Mouse (Mus musculus): Measurements from ENCODE around the gene Theg. TPM values are rescaled to one million over a fixed set of nuclear protein-coding genes. Genes with fewer than 3 reads are reported as not detected.

Theg gene
- total and polyA plus RNA-seq, 3 experiments, result not detected

GRCm38 (mm10) chr10:79545891-79546290, 41.2 kb downstream of the Theg start:
- H3K79me2 ChIP-seq (ENCODE audit: control insufficient read depth, insufficient read depth, low read length, poor library complexity), result no peaks in the 10 kb centered on the region; the same call in 1 of the 2 replicates
- no peak for TF ChIP-seq CHD2 (IDR thresholded peaks at IDR 0.05; ENCODE audit: low read length)
- TF ChIP-seq MAFK (IDR thresholded peaks at IDR 0.05; ENCODE audit: borderline replicate concordance, low read depth, low read length), result no peak
- TF ChIP-seq TCF12 (IDR thresholded peaks at IDR 0.05; ENCODE audit: low read depth, low read length), result no peak
- no peak for TF ChIP-seq ETS1 (IDR thresholded peaks at IDR 0.05; ENCODE audit: low read depth, low read length)
- no peak for TF ChIP-seq MXI1 (IDR thresholded peaks at IDR 0.05; ENCODE audit: low read depth, low read length)
- TF ChIP-seq POLR2AphosphoS2 (IDR thresholded peaks at IDR 0.05; ENCODE audit: low read length), result no peak
- no peak for TF ChIP-seq MAZ (IDR thresholded peaks at IDR 0.05; ENCODE audit: low read depth, low read length)
- TF ChIP-seq RCOR1 (IDR thresholded peaks at IDR 0.05; ENCODE audit: low read depth, low read length), result no peak
- TF ChIP-seq NELFE (IDR thresholded peaks at IDR 0.05; ENCODE audit: low read depth, low read length), result no peak
- TF ChIP-seq RAD21 (IDR thresholded peaks at IDR 0.05; ENCODE audit: low read depth, low read length), result no peak
- no peaks in the 10 kb centered on the region for H3K27me3 ChIP-seq (ENCODE audit: control insufficient read depth in 1 of 2, insufficient read depth in 2 of 2, low read length in 2 of 2)
- no peaks in the 10 kb centered on the region; a peak in 1 of 4 replicates for H3K36me3 ChIP-seq (ENCODE audit: control insufficient read depth in 1 of 2, insufficient read depth in 2 of 2, low read length in 2 of 2)
- H3K27ac ChIP-seq (ENCODE audit: control insufficient read depth, low read depth, low read length), result no peak overlapping the region
- no peaks in the 10 kb centered on the region for H3K9me3 ChIP-seq (replicated peaks; ENCODE audit: insufficient read depth, low read length)
- no peaks in the 10 kb centered on the region for H3K4me1 ChIP-seq (ENCODE audit: control insufficient read depth in 1 of 2, insufficient read depth in 2 of 2, low read length in 2 of 2)
- no peak overlapping the region for H3K4me3 ChIP-seq (ENCODE audit: control insufficient read depth in 1 of 2, insufficient read depth in 1 of 2, low read depth in 2 of 2, low read length in 2 of 2)
- H3K9ac ChIP-seq (ENCODE audit: control insufficient read depth, low read depth, low read length, poor library complexity, severe bottlenecking), result no peak overlapping the region
- DNase-seq (ENCODE audit: low read depth, low spot score), result no peak

GRCm38 (mm10) chr10:79544631-79545030, 42.5 kb downstream of the Theg start:
- no peak for TF ChIP-seq ETS1 (IDR thresholded peaks at IDR 0.05; ENCODE audit: low read depth, low read length)
- no peak for TF ChIP-seq CHD2 (IDR thresholded peaks at IDR 0.05; ENCODE audit: low read length)
- no peak for TF ChIP-seq HCFC1 (IDR thresholded peaks at IDR 0.05; ENCODE audit: low read depth, low read length)
- TF ChIP-seq MEF2A (IDR thresholded peaks at IDR 0.05; ENCODE audit: extremely low read depth, insufficient replicate concordance, low read depth, low read length, poor library complexity, severe bottlenecking), result no peak
- TF ChIP-seq USF2 (IDR thresholded peaks at IDR 0.05; ENCODE audit: borderline replicate concordance in 1 of 2, insufficient read depth in 1 of 2, low read depth in 1 of 2, low read length in 2 of 2), result no peak
- no peak for TF ChIP-seq MAX (IDR thresholded peaks at IDR 0.05; ENCODE audit: low read length)
- no peak for TF ChIP-seq NRF1 (IDR thresholded peaks at IDR 0.05; ENCODE audit: insufficient read depth, low read depth, low read length, poor library complexity, severe bottlenecking)
- TF ChIP-seq EP300 (IDR thresholded peaks at IDR 0.05; ENCODE audit: low read depth in 1 of 2, low read length in 2 of 2), result no peak
- no peak for TF ChIP-seq USF1 (IDR thresholded peaks at IDR 0.05; ENCODE audit: low read depth, low read length)
- no peak for TF ChIP-seq BHLHE40 (IDR thresholded peaks at IDR 0.05; ENCODE audit: borderline replicate concordance, low read depth, low read length)
- no peak for TF ChIP-seq MAZ (IDR thresholded peaks at IDR 0.05; ENCODE audit: low read depth, low read length)
- no peak for TF ChIP-seq ZNF384 (IDR thresholded peaks at IDR 0.05; ENCODE audit: low read depth, low read length)
- Histone ChIP-seq H3K4me3 (ENCODE audit: control insufficient read depth in 1 of 2, insufficient read depth in 1 of 2, low read depth in 2 of 2, low read length in 2 of 2) (no peak overlapping the region), H3K79me2 (ENCODE audit: control insufficient read depth, insufficient read depth, low read length, poor library complexity) (no peaks in the 10 kb centered on the region), H3K27me3 (ENCODE audit: control insufficient read depth in 1 of 2, insufficient read depth in 2 of 2, low read length in 2 of 2) (no peaks in the 10 kb centered on the region), H3K9ac (ENCODE audit: control insufficient read depth, low read depth, low read length, poor library complexity, severe bottlenecking) (no peak overlapping the region), H3K4me1 (ENCODE audit: control insufficient read depth in 1 of 2, insufficient read depth in 2 of 2, low read length in 2 of 2) (no peaks in the 10 kb centered on the region), H3K36me3 (ENCODE audit: control insufficient read depth in 1 of 2, insufficient read depth in 2 of 2, low read length in 2 of 2) (no peaks in the 10 kb centered on the region; a peak in 1 of 4 replicates), H3K27ac (ENCODE audit: control insufficient read depth, low read depth, low read length) (no peak overlapping the region), H3K9me3 (replicated peaks; ENCODE audit: insufficient read depth, low read length) (no peaks in the 10 kb centered on the region)
- DNase-seq (ENCODE audit: low read depth, low spot score), result no peak

Measured in MEL (cell line).